Mouse (Mus musculus) adrenal gland, postnatal 10 days (tissue): ENCODE measurements around the gene Atp2a2. TPM values are rescaled to one million over a fixed set of nuclear protein-coding genes. Genes with fewer than 3 reads are reported as not detected.

Experiments used
- DNase-seq: peaks from one replicate; pipeline ENCODE4 v3.0.0; 2021; ENCODE audit warnings: mixed read lengths
- total RNA-seq, 2 experiments: library from RNA; stranded (reverse); gene quantifications; 2 replicates each; pipeline ENCODE4 v1.2.3; 2021

Gene Atp2a2
- total RNA-seq, 2 experiments from 2014 or later: 202 to 226 TPM

GRCm38 (mm10) chr5:122519043-122519660 lies 17.1 kb upstream of the Atp2a2 start:
- peak; percentile 35 for DNase-seq

- DNase-seq: no peak
These were observed 16.2 kb upstream of the Atp2a2 start for GRCm38 (mm10) chr5:122518247-122518646.

GRCm38 (mm10) chr5:122516901-122517300 lies 14.9 kb upstream of the Atp2a2 start:
- no peak for DNase-seq

- no peak for DNase-seq
These were observed 14.2 kb upstream of the Atp2a2 start for GRCm38 (mm10) chr5:122516029-122516730.

- DNase-seq: no peak
These were observed 12.1 kb upstream of the Atp2a2 start for GRCm38 (mm10) chr5:122514127-122514521.

GRCm38 (mm10) chr5:122513421-122514126 lies 11.5 kb upstream of the Atp2a2 start:
- no peak for DNase-seq

GRCm38 (mm10) chr5:122512011-122512410 lies 10.0 kb upstream of the Atp2a2 start:
- no peak for DNase-seq

GRCm38 (mm10) chr5:122511405-122511804 lies 9.4 kb upstream of the Atp2a2 start:
- peak; percentile 35 for DNase-seq

- DNase-seq: peak; percentile 36
These were observed 8.7 kb upstream of the Atp2a2 start for GRCm38 (mm10) chr5:122510651-122511157.

- peak; percentile 48 for DNase-seq
These were observed 7.6 kb upstream of the Atp2a2 start for GRCm38 (mm10) chr5:122509608-122510007.

- DNase-seq: no peak
These were observed 6.9 kb upstream of the Atp2a2 start for GRCm38 (mm10) chr5:122508861-122509306.

- DNase-seq: no peak
These were observed 5.4 kb upstream of the Atp2a2 start for GRCm38 (mm10) chr5:122507396-122507795.

GRCm38 (mm10) chr5:122506462-122506861 lies 4.4 kb upstream of the Atp2a2 start:
- DNase-seq: no peak

- DNase-seq: peak; percentile 55
These were observed 3.5 kb upstream of the Atp2a2 start for GRCm38 (mm10) chr5:122505554-122505953.

- DNase-seq: no peak
These were observed 1.7 kb upstream of the Atp2a2 start for GRCm38 (mm10) chr5:122503760-122504119.

- no peak for DNase-seq
These were observed 1.2 kb upstream of the Atp2a2 start for GRCm38 (mm10) chr5:122503015-122503759.

GRCm38 (mm10) chr5:122501101-122502076 lies 636 bp downstream of the Atp2a2 start:
- peak; percentile 77 for DNase-seq

GRCm38 (mm10) chr5:122500563-122500962 lies 1.5 kb downstream of the Atp2a2 start:
- DNase-seq: no peak

GRCm38 (mm10) chr5:122500141-122500540 lies 1.9 kb downstream of the Atp2a2 start:
- DNase-seq: no peak

GRCm38 (mm10) chr5:122498046-122498445 lies 4.0 kb downstream of the Atp2a2 start:
- no peak for DNase-seq

GRCm38 (mm10) chr5:122496990-122497389 lies 5.0 kb downstream of the Atp2a2 start:
- DNase-seq: no peak
